In the genomic region with DNA sequence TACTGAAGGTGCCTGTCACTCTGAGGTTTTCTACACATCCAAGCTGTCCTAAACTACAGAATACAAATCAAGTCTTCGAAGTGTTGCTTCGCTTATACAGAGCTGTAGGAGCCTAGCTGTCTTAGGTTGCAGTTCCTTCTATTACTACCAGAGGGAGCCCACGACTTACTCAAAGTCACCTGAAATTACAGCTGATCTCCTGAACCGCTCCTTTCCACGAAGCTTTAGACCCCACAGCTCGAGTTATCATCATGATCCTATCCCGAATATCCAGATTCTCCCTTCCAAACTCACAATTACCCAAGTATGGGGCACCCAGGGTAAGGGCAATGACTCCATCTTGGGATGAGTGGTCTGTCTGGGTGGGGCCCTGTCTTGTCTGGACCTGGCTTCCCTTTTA, we compare ENCODE assay signal across 8 mouse cellular contexts. TPM values are rescaled to one million over a fixed set of nuclear protein-coding genes. Genes with fewer than 3 reads are reported as not detected.
DNase-seq lines count a peak whose midpoint lies in the region; ATAC-seq and TF ChIP-seq lines count a peak whose summit lies in the region.

No protein-coding gene starts in this region.

- no peak overlapping the region for H3K9ac ChIP-seq in heart, adult 2 months (ENCODE audit: low read depth, low read length)
- H3K9ac ChIP-seq in embryonic facial prominence, embryonic 12.5 days: no peak overlapping the region
- H3K9ac ChIP-seq in hindbrain, postnatal 0 days (replicated peaks; ENCODE audit: low read length): no peak overlapping the region; the same call in 1 of the 2 replicates
- no peak overlapping the region for H3K9ac ChIP-seq in liver, embryonic 14.5 days (replicated peaks)
- no peak overlapping the region for H3K9ac ChIP-seq in neural tube, embryonic 12.5 days

- H3K4me1 ChIP-seq in heart, adult 2 months (ENCODE audit: control insufficient read depth, insufficient read depth, low read length): no peaks in the 10 kb centered on the region
- peaks cover 4% of the 10 kb centered on the region; the same call in 1 of the 2 replicates for H3K4me1 ChIP-seq in heart, embryonic 10.5 days
- H3K4me1 ChIP-seq in embryonic facial prominence, embryonic 12.5 days: peaks cover 3% of the 10 kb centered on the region
- no peaks in the 10 kb centered on the region for H3K4me1 ChIP-seq in hindbrain, postnatal 0 days (ENCODE audit: insufficient read depth, low read length)
- no peaks in the 10 kb centered on the region; a peak in 1 of 4 replicates for H3K4me1 ChIP-seq in liver, embryonic 14.5 days (replicated peaks; ENCODE audit: control insufficient read depth in 2 of 2, insufficient read depth in 2 of 2, low read length in 1 of 2)
- H3K4me1 ChIP-seq in neural tube, embryonic 12.5 days: peaks cover 7% of the 10 kb centered on the region; the same call in 1 of the 2 replicates

- POLR2A ChIA-PET in Patski (lab: Charles Lee): no interaction called here

- no peaks in the 10 kb centered on the region for H3K79me2 ChIP-seq in heart, adult 2 months (replicated peaks; ENCODE audit: control insufficient read depth, insufficient read depth, low read length)

- intact Hi-C loops in heart, adult 2 months (cut with DNase I): no loop called here

- peak; percentile 66 for TF ChIP-seq CTCF in heart, adult 2 months (IDR thresholded peaks at IDR 0.05)
- peak; percentile 59 for TF ChIP-seq CTCF in Patski (IDR thresholded peaks at IDR 0.05)
- peak; percentile 88 for TF ChIP-seq CTCF in hindbrain, postnatal 0 days (IDR thresholded peaks at IDR 0.05; ENCODE audit: low read depth)
- peak; percentile 46; the same call in 1 of the 2 replicates for TF ChIP-seq CTCF in liver, embryonic 14.5 days (IDR thresholded peaks at IDR 0.05; ENCODE audit: low read depth)

- 17% methylated on average over 7 of the region's 7 CpGs for WGBS in heart, adult 2 months
- 22% methylated on average over 7 of the region's 7 CpGs for WGBS in heart, embryonic 10.5 days
- 18% methylated on average over 7 of the region's 7 CpGs for WGBS in embryonic facial prominence, embryonic 12.5 days
- 14% methylated on average over 7 of the region's 7 CpGs for WGBS in hindbrain, postnatal 0 days
- 17% methylated on average over 7 of the region's 7 CpGs for WGBS in liver, embryonic 14.5 days (ENCODE audit: insufficient replicate concordance)
- WGBS in neural tube, embryonic 12.5 days: 25% methylated on average over 7 of the region's 7 CpGs

- TF ChIP-seq EP300 in heart, adult 2 months (IDR thresholded peaks at IDR 0.05; ENCODE audit: insufficient read depth, low read depth, low read length): no peak
- no peak for TF ChIP-seq EP300 in liver, embryonic 14.5 days (IDR thresholded peaks at IDR 0.05; ENCODE audit: low read depth)

- in situ Hi-C loops in Patski (cut with MboI; ENCODE audit: low pct_unique_long_range_greater_than_20kb): loop anchor here (10.0 kb wide), 1 partner anchor 173 kb away; no protein-coding TSS in a partner anchor

- no peak overlapping the region for H3K4me3 ChIP-seq in heart, adult 2 months
- no peak overlapping the region for H3K4me3 ChIP-seq in heart, embryonic 10.5 days
- H3K4me3 ChIP-seq in embryonic facial prominence, embryonic 12.5 days: no peak overlapping the region
- H3K4me3 ChIP-seq in hindbrain, postnatal 0 days (ENCODE audit: low read length): no peak overlapping the region
- H3K4me3 ChIP-seq in liver, embryonic 14.5 days (ENCODE audit: insufficient read depth in 1 of 2, low read depth in 2 of 2, low read length in 2 of 2): no peak overlapping the region
- no peak overlapping the region for H3K4me3 ChIP-seq in neural tube, embryonic 12.5 days

- H3K4me2 ChIP-seq in embryonic facial prominence, embryonic 12.5 days (replicated peaks): peak overlapping the region; percentile 42
- peak overlapping the region; percentile 43 for H3K4me2 ChIP-seq in hindbrain, postnatal 0 days (ENCODE audit: low read depth, low read length)
- no peak overlapping the region for H3K4me2 ChIP-seq in liver, embryonic 14.5 days (ENCODE audit: low read depth)
- peak overlapping the region; percentile 43 for H3K4me2 ChIP-seq in neural tube, embryonic 12.5 days (replicated peaks)

- H3K27ac ChIP-seq in heart, adult 2 months: no peak overlapping the region
- no peak overlapping the region for H3K27ac ChIP-seq in heart, embryonic 10.5 days
- H3K27ac ChIP-seq in embryonic facial prominence, embryonic 12.5 days: no peak overlapping the region
- H3K27ac ChIP-seq in hindbrain, postnatal 0 days: no peak overlapping the region
- H3K27ac ChIP-seq in liver, embryonic 14.5 days: no peak overlapping the region
- H3K27ac ChIP-seq in neural tube, embryonic 12.5 days: no peak overlapping the region

- ATAC-seq in Patski: no peak
- 0 out of 2 replicates have a peak, but pooled peaks have one; percentile 31 for ATAC-seq in embryonic facial prominence, embryonic 12.5 days (ENCODE audit: insufficient number of reproducible peaks, insufficient read depth, low FRiP score, low TSS enrichment)
- peak; percentile 31 for ATAC-seq in hindbrain, postnatal 0 days
- ATAC-seq in liver, embryonic 14.5 days (ENCODE audit: insufficient read depth): no peak
- ATAC-seq in neural tube, embryonic 12.5 days (ENCODE audit: low FRiP score, low read depth): no peak
- ATAC-seq in erythroblast, adult 5-6 weeks (replicated peaks; ENCODE audit: low FRiP score, poor library complexity, severe bottlenecking): no peak

- CTCF ChIA-PET in Patski (lab: Charles Lee): interaction anchor here (0.8 to 1.8 kb wide), 6 partner anchors 10 to 343 kb away, joined by 3 to 6 read pairs (median 4); no protein-coding TSS in a partner anchor

- no peak for TF ChIP-seq POLR2A in heart, adult 2 months (IDR thresholded peaks at IDR 0.05; ENCODE audit: insufficient read depth, low read depth, low read length)

- no peak for DNase-seq in heart, adult 2 months
- no peak for DNase-seq in heart, embryonic 10.5 days (ENCODE audit: low spot score)
- no peak for DNase-seq in Patski (ENCODE audit: low read depth, low spot score)
- DNase-seq in hindbrain, postnatal 0 days (ENCODE audit: low spot score): peak; percentile 89
- peak in 2 of 3 experiments; percentile 3 to 16 for DNase-seq in liver, embryonic 14.5 days (ENCODE audit: low read depth in 3 of 3, low spot score in 3 of 3)

- no peaks in the 10 kb centered on the region for H3K27me3 ChIP-seq in heart, adult 2 months (ENCODE audit: control insufficient read depth, insufficient read depth, low read length)
- H3K27me3 ChIP-seq in heart, embryonic 10.5 days (ENCODE audit: insufficient read depth, poor library complexity, severe bottlenecking): peaks cover 48% of the 10 kb centered on the region; the same call in 1 of the 2 replicates
- no peaks in the 10 kb centered on the region for H3K27me3 ChIP-seq in Patski
- 0 out of 2 replicates have a peak, but pooled peaks cover 8% of the 10 kb centered on the region for H3K27me3 ChIP-seq in embryonic facial prominence, embryonic 12.5 days
- H3K27me3 ChIP-seq in hindbrain, postnatal 0 days (ENCODE audit: insufficient read depth, low read length): no peaks in the 10 kb centered on the region
- H3K27me3 ChIP-seq in liver, embryonic 14.5 days (ENCODE audit: control insufficient read depth, insufficient read depth, low read length): no peaks in the 10 kb centered on the region
- no peaks in the 10 kb centered on the region for H3K27me3 ChIP-seq in neural tube, embryonic 12.5 days (replicated peaks)

- no peaks in the 10 kb centered on the region for H3K36me3 ChIP-seq in heart, adult 2 months (ENCODE audit: control insufficient read depth, insufficient read depth, low read length)
- no peaks in the 10 kb centered on the region for H3K36me3 ChIP-seq in heart, embryonic 10.5 days
- no peaks in the 10 kb centered on the region for H3K36me3 ChIP-seq in embryonic facial prominence, embryonic 12.5 days
- no peaks in the 10 kb centered on the region for H3K36me3 ChIP-seq in hindbrain, postnatal 0 days (ENCODE audit: insufficient read depth, low read length)
- H3K36me3 ChIP-seq in liver, embryonic 14.5 days (replicated peaks; ENCODE audit: control insufficient read depth, insufficient read depth, low read depth): no peaks in the 10 kb centered on the region
- no peaks in the 10 kb centered on the region for H3K36me3 ChIP-seq in neural tube, embryonic 12.5 days

- H3K9me3 ChIP-seq in heart, embryonic 10.5 days: no peaks in the 10 kb centered on the region
- no peaks in the 10 kb centered on the region for H3K9me3 ChIP-seq in embryonic facial prominence, embryonic 12.5 days
- no peaks in the 10 kb centered on the region for H3K9me3 ChIP-seq in hindbrain, postnatal 0 days (ENCODE audit: low read length)
- H3K9me3 ChIP-seq in liver, embryonic 14.5 days (ENCODE audit: control insufficient read depth, low read length): no peaks in the 10 kb centered on the region
- H3K9me3 ChIP-seq in neural tube, embryonic 12.5 days: no peaks in the 10 kb centered on the region

RNA-seq across cellular contexts. Expression of a gene that starts 12.3 kb away (rescaled TPM):
- 1 to 10 TPM; 2.8 to 3.3 TPM for total RNA-seq in heart, adult 2 months (2021)
- 4.2 and 9.7 TPM in 2 replicates for polyA plus RNA-seq in heart, adult 2 months (2012; rRNA removed)
- 0.71 and 1.2 TPM in 2 replicates for polyA plus RNA-seq in heart, embryonic 10.5 days (2016; fragmentation: Nextera tagmentation; extraction: Ambion mirVana)
- polyA plus RNA-seq in Patski (2021): 121 TPM
- 2.9 and 3.8 TPM in 2 replicates for polyA plus RNA-seq in embryonic facial prominence, embryonic 12.5 days (2016; fragmentation: Nextera tagmentation; extraction: Ambion mirVana)
- 17.1 and 18.6 TPM in 2 replicates for total RNA-seq in hindbrain, postnatal 0 days (2014; rRNA removed)
- polyA plus RNA-seq in hindbrain, postnatal 0 days (2015; fragmentation: Nextera tagmentation; extraction: Ambion mirVana): 19.5 and 21.5 TPM in 2 replicates
- 0.50 and 0.95 TPM in 2 replicates for polyA plus RNA-seq in liver, embryonic 14.5 days (2012; rRNA removed)
- 0.55 and 0.76 TPM in 2 replicates for polyA plus RNA-seq in liver, embryonic 14.5 days (2014; fragmentation: Nextera tagmentation; extraction: Ambion mirVana)
- 1.8 and 2.2 TPM in 2 replicates for polyA plus RNA-seq in neural tube, embryonic 12.5 days (2016; fragmentation: Nextera tagmentation; extraction: Ambion mirVana)
- total RNA-seq in erythroblast, adult 5-6 weeks (2015; ENCODE audit: low replicate concordance): not detected in 2 replicates
- not detected in 2 replicates for total RNA-seq in erythroblast, adult 5-6 weeks (2017; ENCODE audit: low replicate concordance)

RNA-seq across cellular contexts. Expression of a gene that starts 14.6 kb away (rescaled TPM):
- total RNA-seq in heart, adult 2 months (2021): not detected
- 0.03 and 0.14 TPM in 2 replicates for polyA plus RNA-seq in heart, adult 2 months (2012; rRNA removed)
- 0.14 TPM in 2 replicates for polyA plus RNA-seq in heart, embryonic 10.5 days (2016; fragmentation: Nextera tagmentation; extraction: Ambion mirVana)
- 0.01 TPM for polyA plus RNA-seq in Patski (2021)
- 0.87 and 1.2 TPM in 2 replicates for polyA plus RNA-seq in embryonic facial prominence, embryonic 12.5 days (2016; fragmentation: Nextera tagmentation; extraction: Ambion mirVana)
- total RNA-seq in hindbrain, postnatal 0 days (2014; rRNA removed): 37.5 and 47.4 TPM in 2 replicates
- 10.5 and 12.4 TPM in 2 replicates for polyA plus RNA-seq in hindbrain, postnatal 0 days (2015; fragmentation: Nextera tagmentation; extraction: Ambion mirVana)
- 0.02 TPM in 1 of 2 replicates, not detected in the other for polyA plus RNA-seq in liver, embryonic 14.5 days (2012; rRNA removed)
- not detected in 2 replicates for polyA plus RNA-seq in liver, embryonic 14.5 days (2014; fragmentation: Nextera tagmentation; extraction: Ambion mirVana)
- 6.4 and 6.5 TPM in 2 replicates for polyA plus RNA-seq in neural tube, embryonic 12.5 days (2016; fragmentation: Nextera tagmentation; extraction: Ambion mirVana)
- total RNA-seq in erythroblast, adult 5-6 weeks (2015; ENCODE audit: low replicate concordance): not detected in 2 replicates
- total RNA-seq in erythroblast, adult 5-6 weeks (2017; ENCODE audit: low replicate concordance): not detected in 2 replicates

RNA-seq across cellular contexts. Expression of a gene that starts 41.8 kb away (rescaled TPM):
- total RNA-seq in heart, adult 2 months (2021): 10 to 100 TPM; 13.8 to 14.2 TPM
- 40.8 and 51.2 TPM in 2 replicates for polyA plus RNA-seq in heart, adult 2 months (2012; rRNA removed)
- 40.5 and 63.2 TPM in 2 replicates for polyA plus RNA-seq in heart, embryonic 10.5 days (2016; fragmentation: Nextera tagmentation; extraction: Ambion mirVana)
- polyA plus RNA-seq in Patski (2021): 0.03 TPM
- polyA plus RNA-seq in embryonic facial prominence, embryonic 12.5 days (2016; fragmentation: Nextera tagmentation; extraction: Ambion mirVana): 117 and 121 TPM in 2 replicates
- total RNA-seq in hindbrain, postnatal 0 days (2014; rRNA removed): 461 and 490 TPM in 2 replicates
- polyA plus RNA-seq in hindbrain, postnatal 0 days (2015; fragmentation: Nextera tagmentation; extraction: Ambion mirVana): 752 and 767 TPM in 2 replicates
- 0.89 and 1.1 TPM in 2 replicates for polyA plus RNA-seq in liver, embryonic 14.5 days (2012; rRNA removed)
- polyA plus RNA-seq in liver, embryonic 14.5 days (2014; fragmentation: Nextera tagmentation; extraction: Ambion mirVana): 0.42 and 0.72 TPM in 2 replicates
- 186 and 199 TPM in 2 replicates for polyA plus RNA-seq in neural tube, embryonic 12.5 days (2016; fragmentation: Nextera tagmentation; extraction: Ambion mirVana)
- total RNA-seq in erythroblast, adult 5-6 weeks (2015; ENCODE audit: low replicate concordance): not detected in 2 replicates
- total RNA-seq in erythroblast, adult 5-6 weeks (2017; ENCODE audit: low replicate concordance): not detected in 2 replicates

Comparison
In these comparisons a context has a peak if more than half of its experiments do, and no peak if none do; other contexts are left out.
1. DNase-seq: peak in hindbrain, postnatal 0 days (single experiment) and liver, embryonic 14.5 days (2 of 3); none in heart, adult 2 months (0 of 2), heart, embryonic 10.5 days (single experiment) and Patski (single experiment).
2. ATAC-seq: peak in embryonic facial prominence, embryonic 12.5 days (single experiment) and hindbrain, postnatal 0 days (single experiment); none in Patski (single experiment), liver, embryonic 14.5 days (single experiment), neural tube, embryonic 12.5 days (single experiment) and erythroblast, adult 5-6 weeks (single experiment).
3. RNA of a gene that starts 41.8 kb away (polyA plus RNA-seq): 752 to 767 TPM in hindbrain, postnatal 0 days, 186 to 199 TPM in neural tube, embryonic 12.5 days, 117 to 121 TPM in embryonic facial prominence, embryonic 12.5 days, 40.5 to 63.2 TPM in heart, embryonic 10.5 days and 40.8 to 51.2 TPM in heart, adult 2 months; 0.42 to 1.1 TPM in liver, embryonic 14.5 days and 0.03 TPM in Patski (single experiment); every median in the first group is over 10 times any median in the second.
4. Peak in every context shown above with its lines, with median percentiles within 50 percentile points of each other: CTCF ChIP-seq.